Mouse (Mus musculus) skeletal muscle tissue, postnatal 0 days (tissue): ENCODE data around the gene Stard7. TPM values are rescaled to one million over a fixed set of nuclear protein-coding genes. Genes with fewer than 3 reads are reported as not detected.

Experiments used
- polyA plus RNA-seq: library from polyadenylated mRNA; unstranded; fragments of >200 nt; fragmentation: Nextera tagmentation; extraction: Ambion mirVana; gene quantifications from 2 replicates; pipeline ENCODE4 v1.2.1, GENCODE M21; 2015

Stard7 gene
- polyA plus RNA-seq, result 106 and 128 TPM in 2 replicates

GRCm38 (mm10) chr2:127269491-127270299 is at the start of gene Stard7:
TSS of gene Stard7 (plus strand) at chr2:127270218.

DNA sequence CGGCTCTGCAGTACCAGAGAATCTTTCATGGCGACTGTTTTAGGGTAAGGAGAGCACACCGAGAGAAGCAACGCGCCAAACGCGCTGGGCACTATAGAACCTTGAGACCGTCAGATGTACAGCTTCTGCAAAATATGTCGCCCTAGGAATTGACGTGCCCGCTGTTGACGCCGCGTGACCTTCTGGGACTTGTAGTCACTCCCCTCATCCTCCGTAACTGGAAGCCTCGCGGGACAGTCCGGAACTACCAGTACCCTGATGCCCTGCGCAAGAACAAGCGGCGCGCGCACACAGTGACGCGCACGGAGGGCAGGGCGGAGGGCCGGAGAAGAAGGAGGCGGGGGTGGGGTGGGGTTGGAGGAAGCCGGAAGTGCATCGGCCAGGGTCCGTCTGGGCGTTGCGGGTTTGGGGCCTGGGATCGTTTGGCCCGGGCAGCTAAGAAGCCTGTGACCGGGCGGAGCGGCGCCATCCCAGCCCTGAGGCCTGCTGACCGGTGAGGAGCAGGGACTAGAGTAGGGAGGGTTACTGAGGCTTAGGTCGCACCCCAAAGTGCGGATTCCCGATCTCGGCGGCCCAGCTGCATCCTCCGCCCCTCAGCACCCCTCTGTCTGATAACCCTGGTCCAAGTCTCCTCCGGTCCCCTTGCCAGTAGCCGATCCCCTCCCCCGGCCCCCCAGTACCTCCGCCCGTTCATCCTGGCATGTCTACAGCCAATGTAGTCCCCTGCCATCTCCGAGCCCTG is 22.3 kb upstream of the Stard7 start, which contains the start of the genes Ciao1 and Tmem127:
Gene Ciao1 (minus strand): TSS at position 225 of the 742 bp plus-strand sequence.
Gene Tmem127 (plus strand): TSS at position 317 of the 742 bp plus-strand sequence.

DNA sequence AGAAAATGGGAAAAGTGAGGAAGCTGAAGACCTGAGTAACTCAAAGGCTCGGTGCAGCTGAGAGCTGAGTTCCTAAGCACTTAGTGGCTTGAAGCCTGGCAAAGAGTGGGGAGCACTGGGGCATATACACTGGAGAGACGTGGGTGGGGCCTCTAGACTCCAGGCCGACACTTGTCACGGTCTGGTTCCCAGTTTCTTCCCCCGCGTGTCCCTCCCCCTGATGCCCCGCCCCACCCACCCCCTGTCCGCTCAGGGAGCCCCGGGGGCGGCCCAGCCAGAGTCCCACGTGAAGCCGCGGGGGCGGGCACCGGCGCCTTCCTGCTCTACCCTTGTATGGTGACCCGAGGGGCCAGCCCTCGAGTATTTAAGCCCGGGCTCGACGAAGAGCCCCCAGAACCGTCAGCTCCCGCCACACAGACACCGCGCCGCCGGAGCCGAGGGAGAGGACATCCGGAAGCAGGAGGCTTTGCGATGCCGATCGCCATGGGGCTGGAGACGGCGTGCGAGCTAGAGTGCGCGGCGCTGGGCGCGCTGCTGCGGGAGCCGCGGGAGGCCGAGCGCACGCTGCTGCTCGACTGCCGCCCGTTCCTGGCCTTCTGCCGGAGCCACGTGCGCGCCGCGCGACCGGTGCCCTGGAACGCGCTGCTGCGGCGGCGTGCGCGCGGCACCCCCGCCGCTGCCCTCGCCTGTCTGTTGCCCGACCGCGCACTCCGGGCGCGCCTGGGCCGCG is 65.9 kb downstream of the Stard7 start, which contains the start of gene Dusp2:
Gene Dusp2 (plus strand): TSS at position 393 of the 730 bp plus-strand sequence.

DNA sequence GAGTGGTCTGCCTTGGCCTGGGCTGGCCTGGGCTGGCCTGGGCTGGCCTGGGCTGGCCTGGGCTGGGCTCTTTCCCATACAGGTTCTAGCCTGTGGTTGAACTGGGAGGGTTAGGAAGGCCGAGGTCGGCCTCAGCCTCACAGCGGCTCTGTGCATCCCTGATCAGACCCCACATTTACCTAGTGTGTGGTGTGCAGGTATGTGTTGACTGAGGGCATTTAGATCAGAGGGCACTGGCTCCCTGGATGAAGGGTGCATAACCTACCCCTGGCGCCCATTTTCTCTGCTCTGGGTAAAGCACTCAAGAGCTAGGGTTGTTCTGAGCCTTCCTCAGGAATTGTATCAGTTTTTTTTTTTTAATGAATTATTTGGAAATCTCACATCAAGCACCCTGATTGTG is 68.4 kb downstream of the Stard7 start, which contains the start of gene Astl:
Gene Astl (plus strand): TSS at position 224 of the 400 bp plus-strand sequence.

Other genes starting within 250 kb of the Stard7 start
- gene Blvra, start 199.6 kb upstream of the Stard7 start, polyA plus RNA-seq, result 24.0 and 30.8 TPM in 2 replicates
- 14.4 and 16.8 TPM in 2 replicates for gene Ncaph, start 136.3 kb upstream of the Stard7 start, polyA plus RNA-seq
- 9.9 and 12.2 TPM in 2 replicates for gene Itpripl1, start 126.8 kb upstream of the Stard7 start, polyA plus RNA-seq
- gene 1810024B03Rik, start 61.9 kb upstream of the Stard7 start, polyA plus RNA-seq, result 1.3 and 1.4 TPM in 2 replicates
- 15.6 and 18.9 TPM in 2 replicates for gene Snrnp200, start 61.8 kb upstream of the Stard7 start, polyA plus RNA-seq
- 57.0 and 59.0 TPM in 2 replicates for gene Ciao1, start 22.4 kb upstream of the Stard7 start, polyA plus RNA-seq
- gene Tmem127, start 22.3 kb upstream of the Stard7 start, polyA plus RNA-seq, result 26.8 and 28.6 TPM in 2 replicates
- gene Dusp2, start 65.9 kb downstream of the Stard7 start, polyA plus RNA-seq, result 8.7 and 11.3 TPM in 2 replicates
- gene Astl, start 68.4 kb downstream of the Stard7 start, polyA plus RNA-seq, result 0.24 and 0.41 TPM in 2 replicates
- 1.4 and 1.5 TPM in 2 replicates for gene Adra2b, start 93.0 kb downstream of the Stard7 start, polyA plus RNA-seq
- gene Gpat2, start 155.0 kb downstream of the Stard7 start, polyA plus RNA-seq, result 0.17 and 0.19 TPM in 2 replicates
- gene Fahd2a, start 174.3 kb downstream of the Stard7 start, polyA plus RNA-seq, result 18.3 and 20.6 TPM in 2 replicates